Mouse (Mus musculus): Measurements from ENCODE around the gene Olfr872. TPM values are rescaled to one million over a fixed set of nuclear protein-coding genes. Genes with fewer than 3 reads are reported as not detected.
"Not testable (repeated sequence)": the region's sequence is repeated elsewhere in the genome, so short reads cannot be mapped to it uniquely, and the experiment has no call there.

Gene Olfr872
- not detected in 2 replicates for polyA plus RNA-seq (2015; fragmentation: Nextera tagmentation; extraction: Ambion mirVana)

DNA sequence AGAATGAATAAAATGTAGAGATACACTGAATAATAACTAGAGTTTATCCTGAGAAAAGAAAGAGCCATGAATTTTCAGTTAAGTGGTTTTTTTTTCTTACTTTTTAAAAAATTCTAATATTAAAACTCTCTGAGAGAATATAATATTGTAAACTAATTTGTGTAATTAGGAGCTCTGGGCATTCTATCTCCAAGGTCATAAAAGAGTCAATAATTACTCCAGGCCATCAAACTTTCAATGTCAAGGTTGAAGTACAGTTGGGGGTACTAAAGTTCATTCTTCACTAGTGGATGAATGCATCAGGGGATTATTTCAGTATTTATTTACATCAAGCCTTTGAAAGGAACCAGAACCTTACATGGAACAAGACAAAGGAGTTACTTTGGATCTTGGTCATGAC lies at the start of gene Olfr872:
Olfr872 (plus strand) TSS at position 301 of the 400 bp plus-strand sequence.
- Histone ChIP-seq H3K36me3 (replicated peaks; ENCODE audit: insufficient read depth, low read length) (no peaks in the 10 kb centered on the region), H3K4me3 (ENCODE audit: low read depth, low read length) (no peak within 1 kb of the TSS), H3K9me3 (ENCODE audit: low read length) (no peaks in the 10 kb centered on the region), H3K27ac (ENCODE audit: low read depth) (no peak within 1 kb of the TSS), H3K4me2 (ENCODE audit: low read depth, low read length) (no peak within 1 kb of the TSS), H3K4me1 (ENCODE audit: insufficient read depth) (no peaks in the 10 kb centered on the region), H3K27me3 (ENCODE audit: insufficient read depth, low read length) (no peaks in the 10 kb centered on the region), H3K9ac (replicated peaks) (no peak within 1 kb of the TSS)
- no peak for ATAC-seq
- TF ChIP-seq EP300 (IDR thresholded peaks at IDR 0.05; ENCODE audit: low read depth) (no peak), CTCF (IDR thresholded peaks at IDR 0.05; ENCODE audit: low read depth) (no peak)
- DNase-seq: no peak

DNA sequence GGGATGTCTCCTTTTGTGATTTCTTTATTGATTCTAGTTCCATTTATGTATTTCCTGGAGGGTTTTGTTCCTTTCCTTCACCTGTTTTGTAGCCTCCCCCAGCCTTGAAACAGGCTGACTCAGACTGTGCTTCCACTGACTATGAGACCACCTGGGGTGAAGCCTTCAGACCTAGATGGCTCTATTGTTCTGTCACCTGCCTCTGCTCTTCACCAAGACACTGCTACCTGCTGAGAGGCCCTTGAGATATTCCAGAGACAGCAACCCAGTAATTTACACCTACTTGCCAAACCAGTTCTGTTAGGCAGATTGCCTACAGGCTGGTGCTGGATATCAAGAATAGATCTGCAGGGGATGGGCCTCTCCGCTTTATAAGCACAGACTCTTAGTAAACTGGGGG lies 34.8 kb upstream of the Olfr872 start:
- H3K9me3 ChIP-seq (ENCODE audit: low read length): peaks cover 4% of the 10 kb centered on the region; the same call in 1 of the 2 replicates
- no peak overlapping the region for H3K27ac ChIP-seq (ENCODE audit: low read depth)
- DNase-seq (no peak), ATAC-seq (no peak)
- H3K4me1 ChIP-seq (ENCODE audit: insufficient read depth): no peaks in the 10 kb centered on the region
- H3K9ac ChIP-seq (replicated peaks): no peak overlapping the region
- H3K4me2 ChIP-seq (ENCODE audit: low read depth, low read length): no peak overlapping the region
- H3K4me3 ChIP-seq (ENCODE audit: low read depth, low read length): no peak overlapping the region
- H3K27me3 ChIP-seq (ENCODE audit: insufficient read depth, low read length): no peaks in the 10 kb centered on the region
- TF ChIP-seq EP300 (IDR thresholded peaks at IDR 0.05; ENCODE audit: low read depth): no peak
- TF ChIP-seq CTCF (IDR thresholded peaks at IDR 0.05; ENCODE audit: low read depth): no peak
- H3K36me3 ChIP-seq (replicated peaks; ENCODE audit: insufficient read depth, low read length): no peaks in the 10 kb centered on the region
- WGBS (ENCODE audit: insufficient replicate concordance): 72% methylated on average over 1 of the region's 1 CpGs

DNA sequence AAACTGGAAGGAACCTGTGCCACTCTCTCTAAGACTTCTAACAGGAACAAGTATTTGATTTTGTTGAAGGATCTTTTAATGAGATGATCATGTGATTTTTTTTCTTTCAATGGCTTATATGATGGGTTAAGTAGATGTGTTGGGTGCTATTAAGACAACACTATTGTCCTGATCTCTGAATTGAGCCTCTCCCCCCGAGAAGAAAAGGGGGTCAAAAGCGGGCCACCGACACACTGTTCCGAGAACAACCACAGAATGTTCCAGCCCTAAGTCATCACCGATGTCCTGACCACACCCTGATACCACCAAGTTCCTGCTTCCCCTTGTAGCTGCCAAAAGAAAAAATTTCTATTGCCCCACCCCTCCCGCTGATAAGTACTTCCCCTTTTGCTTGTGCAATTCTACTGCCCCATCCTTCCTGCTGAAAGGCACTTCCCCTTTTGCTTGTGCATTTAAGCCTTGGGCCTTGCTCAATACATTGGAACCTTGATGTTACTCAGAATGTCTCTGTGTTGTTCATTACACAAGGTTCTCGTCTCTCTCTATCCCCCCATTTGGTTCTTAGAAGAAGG lies 33.4 kb upstream of the Olfr872 start:
- not testable (repeated sequence) for H3K4me3 ChIP-seq (ENCODE audit: low read depth, low read length); H3K4me2 ChIP-seq (ENCODE audit: low read depth, low read length); H3K9me3 ChIP-seq (ENCODE audit: low read length); H3K27ac ChIP-seq (ENCODE audit: low read depth); H3K9ac ChIP-seq (replicated peaks); DNase-seq; ATAC-seq; H3K4me1 ChIP-seq (ENCODE audit: insufficient read depth); H3K36me3 ChIP-seq (replicated peaks; ENCODE audit: insufficient read depth, low read length); H3K27me3 ChIP-seq (ENCODE audit: insufficient read depth, low read length)
- 63% methylated on average over 7 of the region's 7 CpGs for whole genome bisulfite sequencing (ENCODE audit: insufficient replicate concordance)

DNA sequence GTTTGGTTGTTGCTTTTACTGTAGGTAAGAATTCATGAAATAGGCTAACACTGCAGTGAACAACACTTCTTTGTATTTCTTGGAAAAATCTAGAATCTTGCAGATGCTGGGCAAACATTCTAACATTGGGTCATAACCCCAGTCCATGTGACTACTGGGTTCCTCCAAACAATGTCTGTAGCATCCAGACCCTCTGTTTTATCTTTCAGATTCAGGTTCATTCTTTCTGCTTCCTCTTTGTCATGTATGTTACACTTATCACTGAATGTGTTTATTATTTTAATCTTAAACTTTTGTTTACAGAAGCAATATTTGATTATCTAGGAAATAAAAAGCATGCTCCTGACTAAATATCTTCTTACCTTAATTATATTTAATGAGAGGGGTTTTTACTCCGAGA lies 26.1 kb upstream of the Olfr872 start:
- WGBS (ENCODE audit: insufficient replicate concordance): 25% methylated on average over 1 of the region's 1 CpGs
- no peak overlapping the region for H3K27ac ChIP-seq (ENCODE audit: low read depth)
- H3K36me3 ChIP-seq (replicated peaks; ENCODE audit: insufficient read depth, low read length): no peaks in the 10 kb centered on the region
- no peaks in the 10 kb centered on the region for H3K27me3 ChIP-seq (ENCODE audit: insufficient read depth, low read length)
- no peak overlapping the region for H3K4me3 ChIP-seq (ENCODE audit: low read depth, low read length)
- TF ChIP-seq EP300 (IDR thresholded peaks at IDR 0.05; ENCODE audit: low read depth) (no peak), CTCF (IDR thresholded peaks at IDR 0.05; ENCODE audit: low read depth) (no peak)
- ATAC-seq (no peak), DNase-seq (no peak)
- H3K9me3 ChIP-seq (ENCODE audit: low read length): no peaks in the 10 kb centered on the region
- H3K4me1 ChIP-seq (ENCODE audit: insufficient read depth): no peaks in the 10 kb centered on the region
- no peak overlapping the region for H3K9ac ChIP-seq (replicated peaks)
- no peak overlapping the region for H3K4me2 ChIP-seq (ENCODE audit: low read depth, low read length)

DNA sequence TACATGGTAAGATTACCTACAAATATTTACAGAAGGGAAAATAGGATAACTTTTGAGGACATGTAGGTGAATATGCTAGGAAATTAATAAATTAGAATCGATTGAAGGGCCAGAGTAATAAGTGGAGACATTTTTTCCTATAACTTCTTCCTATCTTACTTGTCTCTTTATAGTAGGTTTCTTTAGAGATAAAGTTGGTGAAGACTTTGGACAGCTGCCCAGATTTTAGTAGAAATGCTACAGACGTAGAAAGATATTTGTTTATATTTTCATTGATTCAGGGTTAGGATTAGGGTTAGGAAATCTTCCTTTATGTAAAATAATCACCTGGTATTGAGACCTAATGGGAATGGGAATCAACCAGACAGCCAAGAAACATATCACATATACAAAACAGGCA lies 25.4 kb upstream of the Olfr872 start:
- H3K4me3 ChIP-seq (ENCODE audit: low read depth, low read length): no peak overlapping the region
- WGBS (ENCODE audit: insufficient replicate concordance): 61% methylated on average over 2 of the region's 2 CpGs
- H3K27ac ChIP-seq (ENCODE audit: low read depth): no peak overlapping the region
- H3K4me1 ChIP-seq (ENCODE audit: insufficient read depth): no peaks in the 10 kb centered on the region
- ATAC-seq (no peak), DNase-seq (no peak)
- TF ChIP-seq CTCF (IDR thresholded peaks at IDR 0.05; ENCODE audit: low read depth) (no peak), EP300 (IDR thresholded peaks at IDR 0.05; ENCODE audit: low read depth) (no peak)
- H3K27me3 ChIP-seq (ENCODE audit: insufficient read depth, low read length): no peaks in the 10 kb centered on the region
- no peak overlapping the region for H3K9ac ChIP-seq (replicated peaks)
- no peak overlapping the region for H3K4me2 ChIP-seq (ENCODE audit: low read depth, low read length)
- H3K36me3 ChIP-seq (replicated peaks; ENCODE audit: insufficient read depth, low read length): no peaks in the 10 kb centered on the region
- H3K9me3 ChIP-seq (ENCODE audit: low read length): no peaks in the 10 kb centered on the region

DNA sequence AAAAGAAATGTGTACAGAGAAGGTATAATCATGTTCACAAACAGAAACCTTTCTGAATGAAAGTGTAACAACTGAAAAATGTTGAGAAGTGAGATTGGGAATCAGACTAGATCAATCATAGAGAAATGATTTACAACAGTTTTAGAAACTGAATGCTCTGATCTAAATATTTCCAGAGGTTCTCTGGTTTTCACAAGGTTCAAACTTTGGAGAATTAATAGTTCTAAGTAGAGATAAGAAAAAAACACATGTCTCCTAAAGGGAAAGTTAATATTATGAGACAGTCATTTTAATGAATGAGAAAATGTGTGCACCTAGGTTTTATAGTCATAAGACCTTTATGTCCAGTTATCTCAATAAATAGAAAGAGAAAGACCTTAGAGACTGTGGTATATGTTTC lies 25.0 kb upstream of the Olfr872 start, which contains the start of gene Olfr871:
Olfr871 (plus strand) TSS at position 301 of the 400 bp plus-strand sequence.
- Histone ChIP-seq H3K4me1 (ENCODE audit: insufficient read depth) (no peaks in the 10 kb centered on the region), H3K9me3 (ENCODE audit: low read length) (no peaks in the 10 kb centered on the region), H3K9ac (replicated peaks) (no peak within 1 kb of the TSS), H3K4me2 (ENCODE audit: low read depth, low read length) (no peak within 1 kb of the TSS), H3K36me3 (replicated peaks; ENCODE audit: insufficient read depth, low read length) (no peaks in the 10 kb centered on the region), H3K27ac (ENCODE audit: low read depth) (no peak within 1 kb of the TSS), H3K4me3 (ENCODE audit: low read depth, low read length) (no peak within 1 kb of the TSS), H3K27me3 (ENCODE audit: insufficient read depth, low read length) (no peaks in the 10 kb centered on the region)
- ATAC-seq (no peak), DNase-seq (no peak)
- no peak for TF ChIP-seq EP300 (IDR thresholded peaks at IDR 0.05; ENCODE audit: low read depth)
- no peak for TF ChIP-seq CTCF (IDR thresholded peaks at IDR 0.05; ENCODE audit: low read depth)

DNA sequence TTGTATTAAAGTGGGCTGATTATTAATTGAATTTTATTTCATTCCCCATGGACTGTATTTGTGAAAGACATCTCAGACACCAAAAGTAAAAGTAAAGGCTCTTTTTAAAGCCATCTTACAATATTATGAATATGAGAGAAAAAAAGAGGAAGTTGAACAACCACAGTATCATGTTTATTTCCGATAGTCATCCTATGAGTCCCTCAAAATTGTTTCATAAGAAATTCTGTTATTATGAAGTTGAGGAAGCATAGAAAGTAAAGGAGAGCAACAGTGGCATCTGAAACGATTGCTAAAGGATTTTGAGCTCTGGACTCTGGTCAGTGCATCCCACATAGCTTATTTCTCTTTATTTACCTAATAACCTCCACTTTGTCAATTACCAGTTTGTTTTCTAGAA lies 459 bp downstream of the Olfr872 start:
- Histone ChIP-seq H3K4me1 (ENCODE audit: insufficient read depth) (no peaks in the 10 kb centered on the region), H3K27me3 (ENCODE audit: insufficient read depth, low read length) (no peaks in the 10 kb centered on the region), H3K27ac (ENCODE audit: low read depth) (no peak overlapping the region), H3K9me3 (ENCODE audit: low read length) (no peaks in the 10 kb centered on the region), H3K36me3 (replicated peaks; ENCODE audit: insufficient read depth, low read length) (no peaks in the 10 kb centered on the region), H3K9ac (replicated peaks) (no peak overlapping the region), H3K4me2 (ENCODE audit: low read depth, low read length) (no peak overlapping the region), H3K4me3 (ENCODE audit: low read depth, low read length) (no peak overlapping the region)
- DNase-seq: no peak
- TF ChIP-seq EP300 (IDR thresholded peaks at IDR 0.05; ENCODE audit: low read depth) (no peak), CTCF (IDR thresholded peaks at IDR 0.05; ENCODE audit: low read depth) (no peak)
- WGBS (ENCODE audit: insufficient replicate concordance): 53% methylated on average over 2 of the region's 2 CpGs
- no peak for ATAC-seq
